Mouse (Mus musculus): ENCODE results near the gene Clic4.

Clic4 gene

DNA sequence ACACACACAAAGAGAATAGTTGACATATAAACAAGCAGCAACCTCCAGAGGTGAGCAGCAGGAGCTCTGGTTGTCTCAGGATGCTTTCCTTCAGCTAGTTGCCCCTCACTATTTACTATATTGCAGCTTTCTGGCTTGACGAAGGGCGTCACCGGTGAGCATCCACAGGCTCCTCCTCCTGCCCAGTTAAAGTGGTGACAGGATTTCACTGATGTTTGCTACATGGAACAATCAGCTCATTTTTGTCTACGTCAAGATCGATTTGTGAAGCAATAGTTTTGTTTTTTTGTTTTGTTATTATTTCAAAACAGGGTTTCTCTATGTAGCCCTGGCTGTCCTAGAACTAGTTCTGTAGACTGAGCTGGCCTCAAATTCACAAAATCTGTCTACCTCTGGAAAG, 41.1 kb downstream of the Clic4 start:
- no peak for DNase-seq (ENCODE audit: low spot score)

DNA sequence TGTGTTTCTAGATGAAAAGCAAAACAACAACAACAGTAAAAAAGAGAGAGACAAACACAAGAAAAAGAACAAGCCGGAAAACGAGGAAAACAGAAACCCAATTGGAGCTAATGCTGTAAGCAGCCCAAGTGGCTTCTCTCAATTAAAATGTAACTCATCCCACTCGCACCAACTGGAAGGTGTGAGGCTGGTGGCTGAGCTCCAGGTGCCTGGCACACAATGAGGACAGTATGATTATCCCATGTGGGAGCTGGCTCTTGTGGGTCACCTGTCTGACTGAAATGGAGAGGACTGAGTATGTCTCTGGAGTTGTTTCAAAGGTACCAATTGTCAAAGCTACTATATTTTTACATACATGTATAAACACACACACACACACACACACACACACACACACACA, 41.5 kb downstream of the Clic4 start:
- no peak for DNase-seq (ENCODE audit: low spot score)

DNA sequence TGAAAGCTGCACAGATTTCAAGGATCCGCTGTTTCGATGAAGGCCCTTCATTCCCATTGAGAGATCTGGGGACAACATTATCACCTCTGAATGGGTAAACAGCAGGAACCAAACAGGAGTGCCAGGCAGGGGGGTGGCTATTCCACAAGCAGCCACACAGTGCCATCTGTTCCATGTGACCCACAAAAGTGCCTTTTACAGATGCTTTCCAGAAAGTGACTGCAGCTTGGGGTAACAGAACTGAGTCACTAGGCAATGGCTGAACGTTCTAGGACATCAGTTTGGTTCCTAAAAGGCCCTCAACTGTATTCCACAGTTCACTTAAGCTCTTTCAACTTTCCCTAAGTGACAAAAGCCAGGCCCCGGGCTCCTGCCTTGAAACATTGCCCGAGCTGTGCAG, 42.0 kb downstream of the Clic4 start:
- DNase-seq (ENCODE audit: low spot score) = no peak

DNA sequence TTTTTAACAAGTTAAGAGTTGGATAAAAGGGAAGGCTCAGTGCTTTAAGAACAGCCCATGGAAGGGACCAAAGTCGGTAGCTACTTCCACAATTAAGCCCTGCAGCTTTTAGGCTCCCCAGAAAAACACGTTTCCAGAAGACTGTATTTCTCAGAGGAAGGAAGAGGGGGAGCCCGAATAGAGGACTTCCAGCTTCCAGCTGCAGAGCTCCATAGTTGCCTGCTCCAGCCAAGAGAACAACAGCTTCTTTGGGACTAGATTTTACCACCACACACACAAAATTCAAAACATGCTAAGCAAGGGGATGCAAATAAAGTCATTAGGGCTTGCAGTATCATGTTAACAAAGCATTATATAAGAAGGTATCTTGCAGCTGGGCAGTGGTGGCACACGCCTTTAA, 42.7 kb downstream of the Clic4 start:
- DNase-seq (ENCODE audit: low spot score) = no peak

DNA sequence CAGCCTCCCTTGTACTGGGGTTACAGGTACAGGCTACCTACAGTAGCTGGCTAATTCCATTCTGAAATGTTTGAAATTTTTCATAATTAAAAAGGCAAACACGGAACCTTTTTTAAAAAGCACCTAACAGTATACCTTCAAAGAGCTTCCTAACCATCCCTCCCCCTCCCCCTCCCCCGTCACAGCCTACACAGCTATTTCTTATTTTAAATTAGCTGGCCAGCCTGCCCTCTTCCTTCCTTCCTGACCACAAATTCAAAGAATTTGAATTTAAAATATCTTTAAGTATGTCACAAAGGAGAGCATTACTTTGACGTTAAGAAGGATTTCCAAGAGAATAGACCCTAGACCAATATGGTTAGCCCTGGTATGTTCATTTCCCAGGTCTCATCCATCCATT, 44.5 kb downstream of the Clic4 start:
- no peak for DNase-seq (ENCODE audit: low spot score)

DNA sequence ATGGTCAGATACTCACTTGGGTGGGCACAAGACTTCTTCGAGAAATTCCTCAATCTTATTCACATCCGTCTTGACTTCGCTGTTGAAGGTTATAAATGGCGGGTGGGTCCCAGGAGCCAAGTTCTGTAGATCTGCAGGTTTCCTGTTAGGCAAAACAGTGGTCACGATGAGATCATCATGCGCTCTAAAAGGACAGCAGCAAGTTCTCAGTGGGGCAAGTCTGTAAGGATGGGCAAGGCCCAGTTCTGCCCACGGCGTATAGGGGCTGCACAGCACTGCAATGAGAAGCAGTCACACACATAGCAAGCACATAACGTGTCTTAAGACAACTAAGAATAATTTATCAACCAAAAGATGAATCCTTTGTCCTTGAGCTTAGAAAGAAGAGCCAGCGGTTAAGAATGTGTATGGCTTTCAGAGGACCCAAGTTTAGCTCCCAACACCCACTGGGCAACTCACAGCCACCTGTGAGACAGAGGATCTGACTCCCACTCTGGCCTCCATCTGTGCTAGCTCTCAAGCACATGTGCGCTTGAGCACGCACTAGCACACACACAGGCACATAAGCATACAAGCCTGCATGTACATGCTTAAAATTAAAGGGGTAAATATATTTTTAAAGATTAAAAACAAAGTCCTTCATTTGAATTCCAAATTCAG, 46.5 kb downstream of the Clic4 start:
- no peak for DNase-seq (ENCODE audit: low spot score)

DNA sequence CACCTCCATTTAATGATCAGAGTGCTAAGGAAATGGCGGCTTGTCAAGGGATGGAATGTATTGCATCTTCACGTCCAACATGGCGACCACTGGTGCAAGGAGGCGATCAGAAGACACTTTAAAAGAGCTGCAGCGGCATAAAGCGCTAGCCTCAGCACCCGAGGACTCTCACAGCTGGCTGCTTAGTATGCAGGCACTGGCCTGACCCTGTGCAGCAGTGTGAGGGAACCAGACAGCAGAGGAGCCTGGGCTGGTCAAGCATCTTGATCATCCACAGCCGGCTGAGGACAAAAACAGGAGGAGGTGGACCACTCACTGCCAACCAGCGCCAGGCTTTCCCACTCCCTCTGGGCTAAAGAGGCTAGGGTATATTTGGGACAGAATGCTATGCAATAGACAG, 48.8 kb downstream of the Clic4 start:
- DNase-seq (ENCODE audit: low spot score) = no peak

DNA sequence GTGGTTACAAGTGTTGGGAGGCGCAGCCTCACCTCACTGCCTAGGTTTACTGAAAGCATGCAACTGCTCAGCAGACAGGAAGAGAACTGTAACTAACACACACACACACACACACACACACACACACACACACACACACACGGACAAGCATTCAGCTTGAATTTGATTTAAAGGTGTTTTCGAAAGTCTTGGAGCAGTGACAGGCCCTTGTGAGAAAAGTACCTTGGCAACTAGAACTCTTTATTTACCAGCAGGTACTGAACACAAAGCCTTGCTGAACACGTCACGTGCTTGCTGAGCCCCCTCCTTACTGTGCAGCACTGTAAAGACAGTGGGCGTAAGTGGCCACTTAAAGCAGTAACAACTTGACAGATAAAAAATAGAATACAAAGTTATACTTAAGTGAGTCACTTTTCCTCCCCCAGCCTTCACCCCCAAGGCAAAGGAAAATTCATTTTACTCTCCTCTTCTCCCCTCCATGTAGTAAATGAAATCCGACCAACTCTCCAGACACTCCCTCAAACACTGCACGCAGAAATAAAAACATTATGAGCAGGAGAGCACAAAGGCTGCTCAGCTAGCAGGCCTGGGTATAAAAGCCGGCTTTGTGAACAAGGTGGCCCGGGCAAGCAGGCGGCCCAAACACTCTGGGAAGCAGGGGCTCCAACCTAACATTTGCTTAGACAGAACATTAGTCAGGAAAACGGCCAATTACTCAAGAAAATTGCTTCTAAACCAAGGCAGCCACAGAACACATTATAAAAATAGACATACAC, 50.8 kb downstream of the Clic4 start:
- DNase-seq (ENCODE audit: low spot score) = no peak

DNA sequence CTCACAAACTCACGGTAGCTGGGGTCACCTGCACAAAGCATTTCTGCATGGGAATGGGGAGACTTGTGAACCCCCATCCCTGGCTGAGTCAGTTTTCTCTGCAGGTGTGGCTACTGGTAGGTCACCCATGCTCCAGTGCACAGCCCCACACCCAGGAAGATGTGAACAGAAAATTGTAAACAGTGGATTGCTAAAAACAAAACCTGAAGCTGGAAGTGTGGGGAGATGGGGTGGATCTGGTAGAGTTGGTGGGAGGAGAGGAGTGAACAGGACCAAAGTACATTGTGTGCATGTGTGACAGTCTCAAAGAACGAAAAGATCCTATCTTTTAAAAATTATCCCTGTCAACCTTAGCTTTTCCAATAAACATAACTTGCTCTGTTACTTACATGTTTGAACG, 52.0 kb downstream of the Clic4 start:
- DNase-seq (ENCODE audit: low spot score) = no peak

DNA sequence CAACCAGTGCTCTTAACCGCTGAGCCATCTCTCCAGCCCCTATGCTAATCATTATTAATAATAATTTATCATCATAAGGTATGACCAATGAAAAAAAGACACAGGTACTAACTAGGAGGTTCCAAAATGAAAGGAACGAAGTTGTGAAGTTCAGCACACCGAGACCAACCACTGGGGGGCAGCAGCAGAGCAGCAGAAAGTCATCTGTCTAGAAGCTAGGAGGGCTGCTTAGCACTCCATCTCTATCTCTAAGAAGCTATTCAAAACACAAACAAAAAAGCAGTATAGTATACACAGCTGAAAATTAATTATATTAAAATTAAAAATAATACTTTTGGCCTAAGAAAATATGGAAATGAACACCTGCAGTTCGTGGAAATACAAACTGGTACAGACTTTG, 53.0 kb downstream of the Clic4 start:
- DNase-seq (ENCODE audit: low spot score) = peak; percentile 81

DNA sequence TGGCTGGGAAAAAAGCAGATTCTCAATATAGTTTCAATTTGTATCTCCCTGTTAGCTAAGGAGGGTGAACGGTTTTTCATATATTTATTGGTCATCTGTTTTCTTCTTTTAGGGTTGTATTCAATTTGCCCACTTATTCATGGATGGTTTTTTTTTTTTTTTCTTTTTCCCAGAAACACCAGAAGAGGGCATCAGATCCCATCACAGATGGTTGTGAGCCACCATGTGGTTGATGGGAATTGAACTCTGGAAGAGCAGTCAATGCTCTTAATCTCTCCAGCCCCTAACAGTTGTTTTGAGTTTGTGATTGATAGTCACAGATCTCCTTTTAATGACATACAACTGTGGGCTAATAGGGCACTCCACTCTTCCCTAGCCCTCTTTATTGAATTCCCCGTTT, 62.8 kb downstream of the Clic4 start:
- no peak for DNase-seq (ENCODE audit: low spot score)

DNA sequence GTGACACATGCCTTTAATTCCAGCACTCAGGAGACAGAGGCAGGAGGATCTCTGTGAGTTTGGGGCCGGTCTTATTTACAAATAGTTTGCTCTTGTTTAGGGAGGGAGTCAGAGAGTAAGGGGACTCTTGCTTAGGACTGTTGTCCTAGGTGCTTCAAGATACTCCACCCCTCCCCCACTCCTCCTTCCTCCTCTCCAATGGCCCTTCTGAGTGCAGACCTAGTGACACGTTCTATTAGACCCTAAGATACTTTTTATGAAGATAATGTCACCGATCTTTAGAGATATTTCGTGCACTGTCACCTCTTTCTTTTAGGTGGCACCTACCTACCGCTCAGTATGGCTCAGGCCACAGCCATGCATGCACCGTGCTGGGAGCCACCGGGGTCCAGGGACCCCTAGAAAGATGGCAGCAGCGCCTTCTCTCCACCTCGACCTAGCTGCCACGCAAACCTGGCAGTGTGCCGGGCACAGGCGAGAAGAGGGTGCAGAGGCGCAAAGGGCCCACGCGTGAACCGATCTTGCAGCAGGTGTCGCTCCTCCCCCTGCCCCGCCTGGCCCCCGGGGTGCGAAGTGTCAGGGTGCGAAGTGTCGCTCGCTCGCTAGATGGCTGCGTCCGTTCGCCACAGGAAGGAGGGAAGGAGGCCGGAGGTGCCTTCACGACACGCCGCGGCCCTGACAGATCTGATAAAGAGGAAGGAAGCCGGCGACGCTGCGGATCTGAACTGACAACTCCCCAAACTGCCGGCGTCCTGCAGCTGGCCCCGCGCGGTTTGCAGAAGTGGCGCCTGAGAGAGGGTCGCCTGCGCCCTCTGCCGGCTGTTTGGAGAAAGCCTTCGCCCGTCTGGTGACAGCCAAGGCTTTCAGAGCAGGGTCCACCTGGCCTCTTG, 66.7 kb downstream of the Clic4 start:
- DNase-seq (ENCODE audit: low spot score) = peak; percentile 91

DNA sequence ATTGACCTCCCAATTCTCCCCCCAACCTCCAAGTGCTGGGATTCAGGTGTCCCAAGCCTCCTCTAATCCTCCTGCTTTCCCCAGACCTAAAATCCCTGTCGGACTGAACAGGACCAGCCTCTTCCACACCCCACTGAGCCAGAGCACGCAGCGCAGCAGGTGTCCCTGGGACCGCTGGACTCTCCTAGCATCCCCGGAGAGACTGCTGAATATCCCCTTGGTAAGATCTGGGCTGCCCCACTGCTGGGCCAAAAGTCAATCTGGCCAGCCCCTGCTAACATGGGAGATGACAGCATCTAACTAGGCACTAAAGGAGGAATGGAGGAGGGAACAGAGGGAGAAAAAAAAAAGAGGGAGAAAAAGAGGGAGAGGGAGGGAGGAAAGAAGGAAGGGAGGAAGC, 67.4 kb downstream of the Clic4 start:
- no peak for DNase-seq (ENCODE audit: low spot score)

DNA sequence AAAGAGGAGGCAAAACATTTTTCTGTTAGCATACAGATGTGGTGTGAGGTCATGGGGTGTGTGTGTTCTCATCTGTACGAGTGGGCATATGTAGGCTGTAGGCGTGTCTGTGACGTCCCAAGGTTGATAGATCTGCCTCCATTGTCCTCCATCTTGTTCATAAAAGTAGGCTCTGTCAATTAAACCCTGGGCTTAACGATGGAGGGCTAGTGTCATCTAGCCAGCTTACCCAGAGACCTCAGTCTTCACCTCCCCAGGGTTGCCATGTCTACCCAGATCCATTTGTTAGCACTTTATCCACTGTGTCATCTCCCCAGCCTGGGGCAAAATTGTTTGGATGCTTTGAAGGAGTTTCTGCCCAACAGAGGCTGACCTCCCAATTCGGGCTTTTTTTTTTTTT, 67.9 kb downstream of the Clic4 start:
- no peak for DNase-seq (ENCODE audit: low spot score)

DNA sequence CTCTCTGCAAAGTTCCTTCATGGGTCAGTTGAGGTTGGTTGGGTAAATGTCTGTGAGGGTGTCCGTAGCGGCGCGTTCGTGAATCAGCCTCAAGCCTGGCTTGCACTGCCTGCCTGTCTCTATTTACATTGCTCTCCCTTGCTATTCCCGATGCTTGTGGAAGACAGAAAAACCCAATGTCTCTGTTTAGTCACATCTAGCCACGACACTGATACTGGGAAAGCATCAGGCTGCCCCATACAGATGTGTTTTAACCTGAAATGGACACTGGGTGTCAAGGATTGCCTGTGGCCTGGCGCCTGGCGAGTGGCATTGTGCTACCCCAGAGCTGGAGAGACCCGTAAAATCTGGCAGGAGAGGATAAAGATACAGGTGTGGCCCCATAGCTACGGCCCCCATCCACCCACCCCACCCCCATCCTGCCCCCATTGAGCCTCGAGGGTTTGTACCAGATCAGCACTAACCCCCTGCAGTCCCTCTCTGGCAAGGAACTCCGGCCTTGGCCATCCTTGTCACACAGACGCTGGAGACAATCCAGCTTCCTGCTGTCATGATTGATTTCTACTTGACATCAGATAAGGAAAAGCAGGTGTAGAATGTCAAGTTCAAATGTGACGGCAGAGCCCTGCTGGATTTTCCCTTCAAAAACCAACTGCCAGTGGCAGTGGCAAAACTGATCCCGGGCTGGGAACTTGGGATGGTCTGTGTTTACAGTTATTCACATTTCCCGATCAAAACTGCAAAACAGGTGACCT, 68.6 kb downstream of the Clic4 start:
- DNase-seq (ENCODE audit: low spot score) = peak; percentile 28

DNA sequence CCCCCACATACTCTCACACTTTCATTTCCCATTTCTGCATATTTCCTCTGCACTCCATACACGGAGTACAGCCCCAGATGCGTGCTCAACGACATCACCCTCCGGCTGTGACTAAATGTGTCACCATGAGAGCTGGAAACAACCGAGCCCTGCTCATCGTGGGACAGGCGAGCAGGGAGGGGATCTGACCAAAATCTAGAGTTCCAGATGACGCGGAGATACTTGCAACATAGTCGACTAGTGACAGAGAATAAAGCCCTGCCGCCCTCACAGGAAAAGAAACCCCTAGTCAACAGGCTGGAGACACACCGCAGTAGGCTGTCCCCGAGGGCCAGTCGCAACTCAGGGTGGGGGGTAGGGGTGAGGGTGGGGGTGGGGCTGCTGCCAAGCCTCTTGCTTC, 69.3 kb downstream of the Clic4 start:
- DNase-seq (ENCODE audit: low spot score) = peak; percentile 46

DNA sequence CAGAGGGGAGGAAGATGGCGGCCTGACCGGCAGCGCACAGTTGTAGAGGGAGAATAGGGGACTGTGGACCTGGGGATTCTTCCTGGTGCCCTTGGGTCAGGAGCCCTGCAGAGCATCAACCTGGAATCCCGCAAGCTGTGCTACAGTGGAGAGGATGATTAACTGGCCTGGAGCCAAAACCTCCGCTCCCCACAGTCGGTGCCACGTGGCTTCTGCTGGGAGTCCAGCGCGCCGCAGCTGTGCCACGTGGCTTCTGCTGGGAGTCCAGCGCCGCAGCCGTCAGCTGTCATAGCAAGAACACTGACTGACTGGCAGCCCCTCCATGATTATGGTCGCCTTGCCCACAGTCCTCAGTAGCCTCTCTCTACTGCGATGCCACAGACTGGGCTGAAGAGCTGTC, 70.8 kb downstream of the Clic4 start:
- no peak for DNase-seq (ENCODE audit: low spot score)

DNA sequence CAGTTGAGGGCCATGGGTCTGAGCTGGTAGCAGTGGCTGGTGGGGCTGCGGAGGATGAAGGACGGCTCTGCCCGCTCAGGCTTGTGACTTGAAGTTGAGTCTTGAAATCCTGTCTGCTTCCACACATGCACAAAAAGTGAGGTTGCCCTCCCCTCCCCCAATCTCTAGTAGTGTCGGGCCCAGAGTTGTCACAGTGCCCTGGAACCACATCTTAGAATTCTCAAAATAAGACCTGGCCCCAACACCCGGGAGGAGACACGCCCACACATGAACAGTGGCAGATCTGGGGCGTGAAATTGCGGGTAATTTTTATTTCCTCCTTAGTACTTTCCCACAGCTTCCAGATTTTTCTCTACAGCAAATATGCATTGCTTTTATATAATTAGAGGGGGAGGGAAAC, 74.8 kb downstream of the Clic4 start:
- DNase-seq (ENCODE audit: low spot score) = no peak

DNA sequence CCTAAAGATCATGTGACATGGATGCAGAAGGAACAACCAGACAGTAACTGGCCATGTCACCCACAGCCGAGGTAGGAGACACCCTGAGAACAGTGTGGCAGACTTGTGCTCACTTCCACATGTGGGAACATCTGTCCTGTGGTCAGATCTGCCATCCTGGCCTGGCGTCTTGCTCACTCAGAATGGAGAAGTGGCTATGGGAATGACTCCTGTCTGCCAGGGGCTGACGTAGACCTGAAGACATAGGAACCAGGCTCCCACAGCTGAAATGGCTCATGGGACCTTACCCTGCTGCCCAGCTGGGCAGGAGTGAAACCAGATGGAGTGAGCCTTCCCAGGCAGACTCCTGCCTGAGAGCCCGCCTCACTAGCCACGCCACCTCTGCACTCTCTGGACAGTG, 79.8 kb downstream of the Clic4 start:
- DNase-seq (ENCODE audit: low spot score) = no peak

DNA sequence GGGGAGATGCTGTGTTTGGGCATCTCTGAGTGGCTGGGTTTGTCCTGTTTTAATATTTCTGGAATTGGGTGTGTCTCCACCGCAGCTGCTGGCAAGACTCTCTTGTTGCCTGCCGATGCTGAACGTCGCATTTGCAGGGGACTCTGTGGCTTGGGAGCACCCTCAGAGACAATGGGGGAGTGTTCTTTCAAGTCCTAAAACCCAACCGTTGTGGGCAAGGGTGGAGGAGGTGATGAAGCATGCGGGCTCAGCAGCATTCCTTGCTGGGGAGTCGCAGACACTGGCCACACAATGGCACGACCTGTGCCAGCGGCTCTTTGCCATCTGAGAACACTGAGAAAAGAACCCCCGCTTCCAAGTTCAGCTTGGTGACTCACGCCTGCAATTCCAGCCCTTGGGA, 81.0 kb downstream of the Clic4 start:
- DNase-seq (ENCODE audit: low spot score) = no peak

DNA sequence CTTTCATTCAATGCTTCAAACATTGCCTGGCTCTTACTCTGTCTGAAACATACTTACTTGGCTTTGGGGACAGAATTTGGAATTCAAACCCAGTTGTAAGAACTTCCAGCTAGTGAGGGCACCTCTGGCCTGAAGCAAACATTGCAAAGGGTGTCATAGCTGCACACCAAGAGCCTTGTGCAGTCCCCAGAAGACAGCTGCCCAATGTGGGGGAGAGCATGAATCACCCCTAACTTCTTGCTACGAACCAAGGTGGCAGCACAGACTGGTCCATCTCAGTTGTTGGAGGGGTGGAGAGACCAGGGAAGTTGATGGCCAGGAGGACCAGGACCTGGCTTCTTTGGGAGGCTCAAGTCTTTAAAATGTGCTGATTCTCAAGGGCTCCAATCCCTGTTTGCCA, 81.4 kb downstream of the Clic4 start:
- DNase-seq (ENCODE audit: low spot score) = no peak

DNA sequence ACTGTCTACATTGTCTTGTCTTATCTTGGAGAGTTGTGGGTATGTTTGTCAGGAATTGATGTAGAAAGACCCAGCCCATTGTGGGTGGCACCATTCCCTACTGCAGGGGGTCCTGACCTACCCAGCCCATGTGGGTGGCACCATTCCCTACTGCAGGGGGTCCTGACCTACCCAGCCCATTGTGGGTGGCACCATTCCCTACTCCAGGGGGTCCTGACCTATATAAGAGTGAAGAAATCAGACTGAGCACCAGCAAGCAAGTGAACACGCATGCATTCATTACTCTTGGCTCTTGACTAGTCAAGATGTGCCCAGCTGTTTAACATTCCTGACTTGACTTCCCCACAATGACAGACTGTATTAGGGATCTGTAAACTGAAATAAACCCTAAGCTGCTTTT, 82.2 kb downstream of the Clic4 start:
- DNase-seq (ENCODE audit: low spot score) = no peak

Data from embryo, embryonic 10.5 days (tissue).